Mouse (Mus musculus) brain, adult 2 months (tissue): ENCODE measurements at regions not wholly inside any gene's neighbourhood (a gene's known extent, or its start where the extent isn't known, plus 50 kb on each side); places are given as distances from the start of the nearest gene placed in this dataset.
"Not testable (repeated sequence)": the region's sequence is repeated elsewhere in the genome, so short reads cannot be mapped to it uniquely, and the experiment has no call there.

Experiments used
- DNase-seq: peaks from one replicate; pipeline ENCODE4 v3.0.0; 2011; ENCODE audit warnings: low read depth, low spot score

DNA sequence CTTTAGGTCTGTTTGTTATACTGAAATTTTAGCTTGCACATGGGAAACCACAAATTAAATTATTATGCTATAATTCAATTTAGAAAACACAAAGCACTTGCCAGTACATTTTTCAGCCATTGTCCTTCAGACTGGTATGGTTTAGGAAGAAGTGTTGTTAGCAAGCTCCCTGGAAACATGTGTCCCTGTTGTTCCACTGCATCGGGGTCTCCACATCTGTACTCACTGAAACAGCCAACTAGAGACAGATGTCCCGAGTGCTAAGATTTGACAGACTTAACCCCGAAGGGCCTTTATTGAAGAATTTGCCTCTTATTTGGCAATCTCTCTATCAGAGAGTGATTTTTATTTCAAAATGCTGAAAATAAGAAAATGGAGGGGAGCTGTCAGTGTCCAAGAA lies 362.6 kb downstream of the Rfpl4b start:
- no peak for DNase-seq

- DNase-seq: no peak
Measured at GRCm38 (mm10) chr10:38458424-38458823, 363.2 kb downstream of the Rfpl4b start.

DNA sequence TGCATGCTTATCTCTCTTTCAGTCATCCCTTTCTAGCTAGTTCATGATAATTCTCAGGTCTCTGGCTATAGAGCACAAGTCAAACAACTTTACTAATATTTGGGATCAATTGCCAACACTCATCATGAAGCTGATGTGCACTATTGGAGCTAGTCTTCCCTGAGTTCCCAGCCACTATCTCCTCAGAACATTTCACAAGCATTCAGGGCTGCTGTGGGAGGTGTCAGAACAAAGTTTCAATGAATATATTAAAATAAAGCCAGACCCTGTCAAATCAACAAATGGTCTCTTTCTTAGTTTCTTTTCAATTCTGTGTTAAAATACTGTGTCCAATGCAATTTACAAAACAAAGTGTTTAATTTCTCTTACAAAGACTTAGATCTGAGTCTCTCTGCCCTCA lies 364.8 kb downstream of the Rfpl4b start:
- DNase-seq: peak; percentile 23

- DNase-seq: peak; percentile 57
Measured at GRCm38 (mm10) chr10:38449263-38449662, 372.3 kb downstream of the Rfpl4b start.

GRCm38 (mm10) chr10:38447706-38448105 lies 373.9 kb downstream of the Rfpl4b start:
- no peak for DNase-seq

DNA sequence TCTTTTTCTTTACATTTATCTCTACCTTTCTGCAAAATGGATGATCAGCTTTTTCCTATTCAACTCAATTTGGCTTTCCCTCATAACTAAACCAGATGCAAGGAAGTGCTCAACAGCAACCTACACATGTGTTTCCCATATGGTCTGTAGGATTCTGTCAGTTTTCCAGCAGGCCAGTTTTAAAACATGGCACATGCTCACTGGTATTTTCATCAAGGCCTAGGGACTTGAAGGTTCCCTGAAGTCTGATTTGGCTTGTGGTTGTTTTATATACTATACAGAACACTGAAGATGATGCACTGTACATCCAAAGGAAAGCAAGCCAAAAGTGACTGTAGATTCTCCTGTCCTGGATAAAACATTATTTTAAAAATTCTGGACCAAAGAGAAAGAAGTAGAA lies 374.3 kb downstream of the Rfpl4b start:
- DNase-seq: peak; percentile 80

DNA sequence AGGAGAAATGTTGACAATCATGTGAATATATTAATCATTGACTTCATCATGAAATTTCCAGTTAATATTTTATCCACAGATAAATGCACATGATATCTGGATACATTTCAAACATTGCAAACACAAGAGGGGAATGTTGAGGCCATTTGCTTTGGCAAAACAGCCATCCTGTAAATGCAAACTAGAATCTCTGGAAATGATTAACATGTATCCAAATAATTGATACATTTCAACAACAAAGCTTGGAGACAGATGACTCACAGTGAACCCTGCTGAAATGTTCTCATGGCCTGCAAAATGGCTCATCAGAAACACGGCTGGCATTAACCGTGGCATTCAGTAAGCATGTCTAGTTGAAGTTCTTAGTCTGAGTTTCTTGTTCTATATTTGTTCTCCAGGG lies 382.3 kb downstream of the Rfpl4b start:
- DNase-seq: no peak

DNA sequence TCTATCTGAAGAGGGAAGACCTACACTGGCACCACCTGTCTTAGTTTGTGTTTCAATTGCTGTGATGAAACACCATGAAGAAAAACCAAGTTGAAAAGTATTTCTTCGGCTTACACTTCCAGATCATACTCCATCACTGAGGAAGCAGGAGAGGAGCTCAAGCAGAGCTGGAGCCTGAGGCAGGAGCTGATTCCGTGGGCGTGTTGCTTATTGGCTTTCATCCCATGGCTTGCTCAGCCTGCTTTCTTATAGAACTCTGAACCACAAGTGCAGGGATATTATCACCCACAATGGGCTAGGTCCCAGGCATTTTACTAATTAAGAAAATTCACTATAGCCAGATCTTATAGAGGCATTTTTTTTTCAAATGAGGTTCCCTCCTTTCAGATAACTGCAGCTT lies 384.7 kb downstream of the Rfpl4b start:
- peak; percentile 73 for DNase-seq

DNA sequence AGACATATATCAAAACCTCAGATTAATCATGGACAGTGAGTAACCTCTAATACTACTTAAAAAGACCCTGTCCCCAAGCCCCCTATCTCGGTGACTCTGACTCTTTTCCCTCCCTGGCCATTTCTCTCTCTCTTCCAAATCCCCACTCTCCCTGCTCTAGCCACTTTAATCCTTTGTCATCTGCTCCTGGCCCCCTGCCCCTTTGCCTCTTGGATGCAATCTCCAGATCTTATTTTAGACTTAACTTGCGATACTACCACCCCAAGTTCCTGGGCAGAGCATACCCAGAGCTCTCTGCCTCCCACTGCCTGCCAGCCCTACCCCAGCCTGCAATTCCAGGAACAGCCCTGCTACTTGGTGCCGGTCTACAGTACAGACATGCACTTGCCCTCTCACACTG lies 400.0 kb downstream of the Rfpl4b start:
- DNase-seq: no peak

DNA sequence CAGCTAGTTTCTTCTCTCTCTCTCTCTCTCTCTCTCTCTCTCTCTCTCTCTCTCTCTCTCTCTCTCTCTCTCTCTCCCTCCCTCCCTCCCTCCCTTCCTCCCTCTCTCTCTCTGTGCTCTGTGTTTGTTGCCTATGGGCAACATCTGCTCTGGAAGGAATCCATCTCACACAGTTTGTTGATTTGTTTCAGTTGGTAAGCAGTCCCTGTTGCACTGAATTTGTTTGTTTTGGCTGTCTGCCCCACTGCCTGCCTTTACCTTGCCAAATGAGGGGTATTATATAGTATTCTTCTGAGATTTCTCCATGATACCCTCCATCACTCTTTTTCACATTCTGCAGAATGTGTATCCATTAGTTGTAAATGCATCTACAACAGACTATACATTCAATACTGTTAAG lies 401.8 kb downstream of the Rfpl4b start:
- DNase-seq: no peak

DNA sequence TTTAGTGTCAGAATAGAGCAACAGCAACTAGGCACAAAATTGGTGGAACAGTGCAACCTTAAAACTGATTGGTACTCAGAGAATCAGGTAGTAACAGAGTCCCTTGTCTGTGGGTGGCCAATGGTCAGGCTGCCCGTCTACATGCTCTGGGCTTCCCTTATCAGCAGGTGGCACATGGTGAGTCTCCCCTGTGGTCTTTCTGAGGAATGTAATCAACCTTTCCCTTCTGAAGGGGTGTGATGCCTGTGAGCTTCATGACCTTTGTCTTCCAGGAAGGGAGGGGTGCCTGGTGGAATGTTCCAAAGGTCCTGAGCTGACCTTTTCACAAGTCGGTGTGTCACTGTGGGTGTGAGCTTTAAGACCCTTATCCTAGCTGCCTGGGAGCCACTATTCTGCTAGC lies 438.4 kb downstream of the Rfpl4b start:
- DNase-seq: no peak

DNA sequence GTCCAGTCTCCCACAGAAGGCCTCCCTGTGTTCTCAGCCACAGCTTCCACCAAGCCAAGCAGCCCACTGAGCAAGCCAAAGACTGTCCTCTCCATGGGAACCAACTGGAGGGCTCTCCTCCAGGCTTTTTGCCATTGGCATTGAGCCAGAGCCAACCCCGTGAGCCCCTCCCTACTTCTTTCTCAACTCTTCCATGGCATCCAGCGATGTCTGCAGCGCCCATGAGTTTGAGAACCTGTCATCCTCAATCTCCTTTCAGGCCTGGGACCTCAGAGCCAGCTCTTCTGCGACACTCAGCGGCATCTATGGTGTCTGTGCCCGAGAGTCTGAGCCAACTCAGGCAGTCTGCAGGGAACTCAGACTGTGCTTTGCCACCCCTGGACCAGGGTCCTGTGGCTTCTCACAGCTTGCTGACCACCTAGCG lies 439.7 kb downstream of the Rfpl4b start:
- DNase-seq: no peak

DNA sequence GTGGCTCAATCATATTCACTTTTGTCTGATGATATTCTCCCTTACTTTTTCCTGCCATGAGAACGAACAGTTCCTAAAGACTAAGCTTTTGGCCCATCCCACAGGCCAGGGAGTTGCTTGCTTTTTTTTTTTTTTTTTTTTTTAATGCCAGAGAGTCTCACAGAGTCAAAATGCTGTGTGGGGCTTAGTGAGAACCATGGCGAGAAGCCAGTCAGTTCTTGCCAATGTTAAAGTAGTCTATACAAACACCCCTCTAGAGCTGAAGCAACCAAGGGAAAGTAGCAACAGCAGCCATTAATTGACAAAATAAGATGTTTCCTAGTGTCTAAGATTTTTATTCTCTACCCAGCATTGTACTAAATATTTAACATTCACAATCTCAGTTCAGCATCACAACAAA lies 441.2 kb downstream of the Rfpl4b start:
- DNase-seq: no peak

DNA sequence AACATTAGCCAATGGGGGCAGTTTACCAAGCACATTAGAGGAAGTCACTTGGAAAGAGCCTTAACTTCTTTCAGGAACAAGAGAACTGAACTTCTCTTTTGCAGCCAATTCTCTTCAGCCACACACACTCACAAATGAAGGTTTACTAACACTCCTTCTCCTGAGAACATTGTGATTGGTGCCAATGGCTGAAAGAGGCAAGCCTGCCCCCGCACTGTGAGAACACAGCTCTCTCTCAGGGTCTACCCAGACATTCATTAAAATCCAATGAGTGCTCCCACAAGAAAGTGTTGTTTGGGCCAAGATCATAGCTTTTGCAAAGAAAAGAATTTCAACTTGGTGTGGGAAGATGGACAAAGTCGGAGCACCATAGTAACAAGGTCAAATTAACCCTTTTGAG lies 454.8 kb downstream of the Rfpl4b start:
- DNase-seq: no peak

- DNase-seq: no peak
Measured at GRCm38 (mm10) chr10:38364876-38365275, 456.7 kb downstream of the Rfpl4b start.

DNA sequence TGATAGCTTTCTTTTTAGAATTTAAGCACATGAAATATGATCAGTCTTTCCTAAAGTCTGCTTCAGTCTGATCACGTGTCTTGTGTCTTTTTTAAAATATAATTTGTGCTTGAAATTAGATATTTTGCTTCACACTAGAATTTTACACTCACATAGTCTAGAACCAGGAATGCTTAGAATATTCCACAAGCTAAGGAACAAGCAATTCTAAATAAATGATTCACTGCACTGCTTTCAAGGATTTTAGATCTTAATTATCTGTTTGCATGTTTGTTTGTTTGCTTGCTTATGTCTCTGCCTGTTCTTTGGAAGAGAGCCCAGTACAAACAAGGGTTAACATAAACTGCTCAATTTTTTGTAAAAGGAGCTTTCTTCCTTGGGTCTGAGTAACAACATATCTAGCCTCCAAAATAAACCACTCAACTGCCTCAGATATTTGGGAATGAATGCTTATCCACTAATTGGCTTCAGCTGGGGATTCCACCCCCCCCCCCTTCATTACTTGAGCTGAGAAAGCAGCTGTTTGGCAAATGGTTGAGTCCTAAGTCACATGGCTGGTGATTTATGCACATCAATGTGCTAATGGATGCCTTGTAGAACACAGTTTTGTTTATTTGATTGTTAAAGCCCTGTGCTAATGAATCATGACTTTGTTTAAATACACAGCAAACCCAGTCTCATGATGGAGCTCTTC lies 463.9 kb downstream of the Rfpl4b start:
- peak; percentile 80 for DNase-seq

DNA sequence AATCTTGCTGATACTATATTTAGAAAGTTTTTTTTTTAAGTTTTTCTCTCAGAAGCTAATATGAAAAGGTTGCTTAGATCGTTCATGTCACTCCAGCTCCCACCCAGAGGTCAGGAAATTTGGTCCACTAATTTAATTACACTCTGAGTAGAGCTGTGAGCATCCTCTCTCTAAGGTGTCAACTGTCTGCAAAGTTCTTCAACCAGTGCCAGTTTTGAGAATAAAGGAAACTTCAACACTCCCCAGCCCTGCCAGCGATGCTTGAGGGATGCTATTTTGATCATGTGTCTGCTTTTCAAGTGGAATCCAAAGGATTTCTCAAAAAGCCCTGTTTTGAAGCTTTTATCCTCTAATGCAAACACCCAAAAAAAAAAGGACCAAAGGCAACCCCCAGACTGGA lies 467.6 kb downstream of the Rfpl4b start:
- DNase-seq: no peak

GRCm38 (mm10) chr10:38353526-38353925 lies 468.1 kb downstream of the Rfpl4b start:
- no peak for DNase-seq

GRCm38 (mm10) chr10:38347029-38347428 lies 474.6 kb downstream of the Rfpl4b start:
- not testable (repeated sequence) for DNase-seq

- DNase-seq: peak; percentile 35
Measured at GRCm38 (mm10) chr10:38340406-38341175, 481.0 kb downstream of the Rfpl4b start.

GRCm38 (mm10) chr10:38308716-38309392 lies 512.7 kb downstream of the Rfpl4b start:
- DNase-seq: peak; percentile 8

GRCm38 (mm10) chr10:38295724-38296123 lies 525.9 kb downstream of the Rfpl4b start:
- DNase-seq: no peak
